In genomic region chr14:84793157-84793556, GRCm38 (mm10) we compare ENCODE assay signal across 17 mouse cellular contexts.
"Had no signal": no experiment of that assay in that cellular context is flagged by ENCODE, and none has a peak within 500 bp of the region (broad histone marks: within the 10 kb centered on the region; RNA-seq: fewer than 3 reads in every experiment).

No protein-coding gene starts in this region.

- ATAC-seq: liver, embryonic 12.5 days; midbrain, embryonic 16.5 days had no signal

- H3K4me3 ChIP-seq: liver, embryonic 12.5 days; midbrain, embryonic 10.5 days; midbrain, embryonic 12.5 days; myocyte; neural tube, embryonic 13.5 days; neural tube, embryonic 15.5 days; stomach, embryonic 15.5 days had no signal

- H3K9ac ChIP-seq: liver, embryonic 12.5 days; liver, embryonic 14.5 days; midbrain, embryonic 12.5 days; neural tube, embryonic 13.5 days; neural tube, embryonic 15.5 days; stomach, embryonic 15.5 days had no signal

- H3K27ac ChIP-seq: liver, embryonic 12.5 days; liver, embryonic 14.5 days; macrophage; midbrain, embryonic 10.5 days; midbrain, embryonic 12.5 days; neural tube, embryonic 13.5 days; neural tube, embryonic 15.5 days; stomach, embryonic 15.5 days; stomach, postnatal 0 days had no signal

- H3K4me1 ChIP-seq: liver, embryonic 12.5 days; midbrain, embryonic 10.5 days; midbrain, embryonic 12.5 days; neural tube, embryonic 13.5 days; neural tube, embryonic 15.5 days; stomach, embryonic 15.5 days had no signal

- DNase-seq: midbrain, embryonic 14.5 days; retina, postnatal 1 day; right cerebral cortex, adult 18-20 months; thymus, adult 2 months; thymus, postnatal 25 days; thymus, postnatal 4 days had no signal

- H3K27me3 ChIP-seq: liver, embryonic 12.5 days; midbrain, embryonic 12.5 days; neural tube, embryonic 13.5 days; neural tube, embryonic 15.5 days; stomach, embryonic 15.5 days had no signal

- H3K9me3 ChIP-seq: liver, embryonic 12.5 days; midbrain, embryonic 10.5 days; midbrain, embryonic 12.5 days; neural tube, embryonic 13.5 days; neural tube, embryonic 15.5 days; stomach, embryonic 15.5 days had no signal

- H3K36me3 ChIP-seq: liver, embryonic 12.5 days; midbrain, embryonic 10.5 days; midbrain, embryonic 12.5 days; neural tube, embryonic 13.5 days; neural tube, embryonic 15.5 days; stomach, embryonic 15.5 days had no signal

- H3K4me2 ChIP-seq: liver, embryonic 12.5 days; midbrain, embryonic 12.5 days; neural tube, embryonic 13.5 days; neural tube, embryonic 15.5 days; stomach, embryonic 15.5 days had no signal
